Mouse (Mus musculus): ENCODE results near the gene Mrgprd. TPM values are rescaled to one million over a fixed set of nuclear protein-coding genes. Genes with fewer than 3 reads are reported as not detected.

Gene Mrgprd
- polyA plus RNA-seq, 1 experiment from 2014 or later: not detected

DNA sequence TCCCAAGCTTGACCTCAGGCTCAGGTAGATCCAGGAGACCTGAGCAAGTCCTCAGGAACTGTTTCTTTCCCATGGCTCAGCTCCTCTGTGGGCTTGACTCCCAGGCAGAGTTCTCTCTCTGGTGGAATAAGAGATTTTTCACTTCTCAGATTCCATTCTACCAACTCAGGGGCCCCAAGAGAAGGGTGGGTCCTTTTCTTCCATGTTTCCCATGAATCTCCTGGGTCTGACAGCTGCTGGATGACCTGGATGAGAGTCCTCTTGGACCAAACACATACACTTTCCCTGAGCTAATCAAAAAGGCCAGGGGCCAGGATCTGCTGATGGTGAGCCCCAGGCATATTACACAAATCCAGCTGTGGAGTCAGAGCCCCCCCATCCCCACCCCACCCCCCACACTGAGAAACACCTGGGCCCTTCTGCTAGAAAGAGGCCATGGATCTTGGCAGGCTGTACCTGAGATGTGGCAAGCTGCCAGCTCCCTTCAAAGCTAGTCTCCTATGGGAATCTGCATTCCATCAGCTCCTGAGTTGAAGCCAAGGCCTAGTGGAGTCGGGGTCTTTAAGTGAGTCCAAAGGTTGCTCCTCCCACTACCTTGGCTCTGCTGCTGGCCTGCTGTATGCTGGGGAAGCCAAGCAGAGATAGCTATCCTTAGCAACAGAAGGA lies 17.9 kb downstream of the Mrgprd start:
- peak; percentile 62 for ATAC-seq (ENCODE audit: insufficient read depth, low FRiP score)
- 24% methylated on average over 1 of the region's 1 CpGs for WGBS
- no peak overlapping the region for H3K9ac ChIP-seq (ENCODE audit: low read length)

DNA sequence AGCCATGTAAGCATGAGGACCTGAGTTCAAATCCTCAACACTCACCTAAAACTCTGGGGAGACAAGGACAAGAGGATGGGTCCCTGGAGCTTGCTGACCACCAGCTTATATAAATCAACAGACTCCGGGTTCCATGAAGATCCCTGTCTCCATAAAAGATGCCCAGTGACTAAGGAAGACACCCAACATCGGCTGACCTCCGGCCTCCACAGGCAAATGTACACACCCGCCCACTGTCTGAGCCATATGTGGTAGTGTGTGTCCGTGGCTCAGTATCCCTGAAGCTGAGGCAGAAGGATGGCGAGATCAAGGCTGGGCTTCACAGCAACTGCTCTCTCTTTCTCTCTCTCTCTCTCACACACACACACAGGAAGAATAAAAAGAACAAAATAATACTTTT lies 19.3 kb downstream of the Mrgprd start:
- 84% methylated on average over 6 of the region's 6 CpGs for WGBS
- no peak for ATAC-seq (ENCODE audit: insufficient read depth, low FRiP score)

More for the DNA sequence above, 17.9 kb downstream of the Mrgprd start:
- Histone ChIP-seq H3K4me1 (ENCODE audit: control insufficient read depth, insufficient read depth, low read length) (peaks cover 3% of the 10 kb centered on the region; the same call in 1 of the 2 replicates), H3K9me3 (replicated peaks; ENCODE audit: control insufficient read depth, low read length) (no peaks in the 10 kb centered on the region), H3K4me3 (replicated peaks; ENCODE audit: low read length) (no peak overlapping the region), H3K27ac (ENCODE audit: low read length) (0 out of 2 replicates have a peak overlapping the region, but pooled peaks have one; percentile 11), H3K4me2 (ENCODE audit: low read depth, low read length) (no peak overlapping the region), H3K36me3 (ENCODE audit: control insufficient read depth, insufficient read depth, low read length) (no peaks in the 10 kb centered on the region), H3K27me3 (ENCODE audit: control insufficient read depth, insufficient read depth, low read length) (no peaks in the 10 kb centered on the region)

DNA sequence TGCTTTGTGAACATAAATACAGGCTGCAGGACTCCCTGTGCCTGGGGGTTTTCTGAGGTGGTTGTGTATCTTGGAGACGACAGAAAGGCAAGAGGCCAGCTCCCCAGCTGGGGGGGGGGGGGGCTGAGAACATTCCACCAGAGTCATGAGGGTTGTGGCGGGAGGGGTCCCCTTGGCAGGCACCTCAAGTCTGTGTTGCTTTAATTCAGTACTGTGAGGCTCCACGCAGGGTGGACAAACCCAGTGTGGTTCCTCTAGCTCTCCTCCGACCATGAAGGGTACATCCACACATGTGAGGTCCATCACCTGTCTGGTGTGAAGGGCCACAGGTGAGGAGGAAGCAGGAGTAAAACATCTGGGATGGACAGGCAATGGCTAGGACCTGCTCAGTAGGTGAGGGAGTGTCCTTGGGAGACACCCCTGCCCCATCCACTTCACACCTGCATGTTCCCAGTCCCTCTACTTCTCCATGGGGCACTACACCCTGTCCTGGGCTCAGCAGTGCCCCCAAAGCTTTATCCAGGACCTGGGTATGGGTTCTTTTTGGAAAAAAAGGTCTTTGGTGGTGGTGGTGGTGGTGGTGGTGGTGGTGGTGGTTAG lies 19.9 kb downstream of the Mrgprd start:
- H3K4me1 ChIP-seq (ENCODE audit: control insufficient read depth, insufficient read depth, low read length): peaks cover 3% of the 10 kb centered on the region; the same call in 1 of the 2 replicates
- no peaks in the 10 kb centered on the region for H3K9me3 ChIP-seq (replicated peaks; ENCODE audit: control insufficient read depth, low read length)
- no peak overlapping the region for H3K4me3 ChIP-seq (replicated peaks; ENCODE audit: low read length)
- no peak overlapping the region for H3K4me2 ChIP-seq (ENCODE audit: low read depth, low read length)
- no peaks in the 10 kb centered on the region for H3K36me3 ChIP-seq (ENCODE audit: control insufficient read depth, insufficient read depth, low read length)
- ATAC-seq (ENCODE audit: insufficient read depth, low FRiP score): peak; percentile 38; the same call in 1 of the 2 replicates
- no peak overlapping the region for H3K27ac ChIP-seq (ENCODE audit: low read length)
- H3K27me3 ChIP-seq (ENCODE audit: control insufficient read depth, insufficient read depth, low read length): no peaks in the 10 kb centered on the region
- WGBS: 57% methylated on average over 4 of the region's 4 CpGs
- H3K9ac ChIP-seq (ENCODE audit: low read length): no peak overlapping the region

More for the DNA sequence above, 19.3 kb downstream of the Mrgprd start:
- no peaks in the 10 kb centered on the region for H3K9me3 ChIP-seq (replicated peaks; ENCODE audit: control insufficient read depth, low read length)
- H3K27ac ChIP-seq (ENCODE audit: low read length): no peak overlapping the region
- H3K4me1 ChIP-seq (ENCODE audit: control insufficient read depth, insufficient read depth, low read length): peaks cover 3% of the 10 kb centered on the region; the same call in 1 of the 2 replicates
- H3K36me3 ChIP-seq (ENCODE audit: control insufficient read depth, insufficient read depth, low read length): no peaks in the 10 kb centered on the region
- no peaks in the 10 kb centered on the region for H3K27me3 ChIP-seq (ENCODE audit: control insufficient read depth, insufficient read depth, low read length)
- H3K4me3 ChIP-seq (replicated peaks; ENCODE audit: low read length): no peak overlapping the region
- no peak overlapping the region for H3K9ac ChIP-seq (ENCODE audit: low read length)
- no peak overlapping the region for H3K4me2 ChIP-seq (ENCODE audit: low read depth, low read length)

DNA sequence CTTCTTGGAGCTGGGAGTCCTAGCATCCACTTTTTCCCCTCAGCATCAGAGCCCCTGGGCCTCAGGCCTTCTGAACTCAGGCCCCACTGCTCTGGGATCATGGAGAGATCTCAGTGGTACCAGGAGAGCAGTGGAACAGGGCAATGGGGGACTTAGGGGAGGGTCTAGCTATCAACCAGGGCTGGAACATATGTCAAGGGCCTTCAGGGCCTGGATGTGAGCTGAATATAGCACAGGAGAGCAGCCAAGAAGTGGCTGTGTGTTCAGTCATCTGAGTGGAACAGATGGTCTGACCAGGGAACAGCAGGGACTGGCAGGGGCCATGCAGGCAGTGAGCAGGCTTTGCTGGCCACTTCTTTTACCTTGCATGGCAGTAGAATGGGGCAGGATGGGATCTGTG lies 20.6 kb downstream of the Mrgprd start:
- H3K9me3 ChIP-seq (replicated peaks; ENCODE audit: control insufficient read depth, low read length): no peaks in the 10 kb centered on the region
- no peak overlapping the region for H3K4me2 ChIP-seq (ENCODE audit: low read depth, low read length)
- H3K27me3 ChIP-seq (ENCODE audit: control insufficient read depth, insufficient read depth, low read length): no peaks in the 10 kb centered on the region
- no peak overlapping the region for H3K9ac ChIP-seq (ENCODE audit: low read length)
- peaks cover 3% of the 10 kb centered on the region; the same call in 1 of the 2 replicates for H3K4me1 ChIP-seq (ENCODE audit: control insufficient read depth, insufficient read depth, low read length)
- ATAC-seq (ENCODE audit: insufficient read depth, low FRiP score): no peak
- no peak overlapping the region for H3K4me3 ChIP-seq (replicated peaks; ENCODE audit: low read length)
- H3K27ac ChIP-seq (ENCODE audit: low read length): no peak overlapping the region
- no peaks in the 10 kb centered on the region for H3K36me3 ChIP-seq (ENCODE audit: control insufficient read depth, insufficient read depth, low read length)

DNA sequence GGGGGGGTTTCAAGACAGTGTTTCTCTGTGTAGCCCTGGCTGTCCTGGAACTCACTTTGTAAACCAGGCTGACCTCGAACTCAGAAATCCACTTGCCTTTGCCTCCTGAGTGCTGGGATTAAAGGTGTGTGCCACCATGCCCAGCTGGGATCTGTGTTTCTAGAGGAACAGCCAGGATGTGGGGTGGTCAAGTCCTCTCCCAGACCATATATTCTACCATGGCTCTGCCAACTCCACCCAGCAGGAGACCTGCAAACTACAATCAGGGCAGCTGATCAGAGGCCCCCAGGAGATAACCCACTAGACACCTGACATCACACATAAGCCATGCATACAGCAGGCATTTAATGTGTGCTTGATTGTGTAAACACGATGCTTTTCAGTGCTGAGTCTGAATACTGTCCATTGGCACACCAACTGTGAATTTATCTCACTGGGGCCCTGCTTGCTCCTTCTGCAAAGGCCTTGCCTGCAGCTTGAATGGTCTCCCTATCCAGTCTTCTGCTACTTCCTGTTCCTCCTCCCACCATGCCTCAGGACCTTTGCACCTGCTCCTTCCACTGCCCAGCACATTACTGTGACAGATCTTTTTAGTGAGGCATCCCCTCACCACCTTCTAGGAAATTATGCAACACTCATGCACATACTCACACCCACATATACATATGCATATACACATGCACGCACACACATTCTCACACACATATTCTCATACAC lies 21.1 kb downstream of the Mrgprd start:
- H3K4me2 ChIP-seq (ENCODE audit: low read depth, low read length): no peak overlapping the region
- H3K4me1 ChIP-seq (ENCODE audit: control insufficient read depth, insufficient read depth, low read length): peaks cover 3% of the 10 kb centered on the region; the same call in 1 of the 2 replicates
- WGBS: 87% methylated on average over 3 of the region's 3 CpGs
- H3K36me3 ChIP-seq (ENCODE audit: control insufficient read depth, insufficient read depth, low read length): no peaks in the 10 kb centered on the region
- no peaks in the 10 kb centered on the region for H3K27me3 ChIP-seq (ENCODE audit: control insufficient read depth, insufficient read depth, low read length)
- no peak for ATAC-seq (ENCODE audit: insufficient read depth, low FRiP score)
- no peaks in the 10 kb centered on the region for H3K9me3 ChIP-seq (replicated peaks; ENCODE audit: control insufficient read depth, low read length)
- no peak overlapping the region for H3K27ac ChIP-seq (ENCODE audit: low read length)
- no peak overlapping the region for H3K9ac ChIP-seq (ENCODE audit: low read length)
- H3K4me3 ChIP-seq (replicated peaks; ENCODE audit: low read length): no peak overlapping the region

- no peaks in the 10 kb centered on the region for H3K27me3 ChIP-seq (ENCODE audit: control insufficient read depth, insufficient read depth, low read length)
- H3K4me1 ChIP-seq (ENCODE audit: control insufficient read depth, insufficient read depth, low read length): peaks cover 3% of the 10 kb centered on the region; the same call in 1 of the 2 replicates
- no peak overlapping the region for H3K4me3 ChIP-seq (replicated peaks; ENCODE audit: low read length)
- H3K27ac ChIP-seq (ENCODE audit: low read length): no peak overlapping the region
- no peak for ATAC-seq (ENCODE audit: insufficient read depth, low FRiP score)
- no peaks in the 10 kb centered on the region for H3K36me3 ChIP-seq (ENCODE audit: control insufficient read depth, insufficient read depth, low read length)
- no peaks in the 10 kb centered on the region for H3K9me3 ChIP-seq (replicated peaks; ENCODE audit: control insufficient read depth, low read length)
- H3K4me2 ChIP-seq (ENCODE audit: low read depth, low read length): no peak overlapping the region
- WGBS: 57% methylated on average over 2 of the region's 2 CpGs
- H3K9ac ChIP-seq (ENCODE audit: low read length): no peak overlapping the region
Measured at GRCm38 (mm10) chr7:145337889-145338288, 23.3 kb downstream of the Mrgprd start.

- no peak overlapping the region for H3K4me2 ChIP-seq (ENCODE audit: low read depth, low read length)
- no peak for ATAC-seq (ENCODE audit: insufficient read depth, low FRiP score)
- no peaks in the 10 kb centered on the region for H3K9me3 ChIP-seq (replicated peaks; ENCODE audit: control insufficient read depth, low read length)
- no peaks in the 10 kb centered on the region for H3K27me3 ChIP-seq (ENCODE audit: control insufficient read depth, insufficient read depth, low read length)
- no peaks in the 10 kb centered on the region for H3K4me1 ChIP-seq (ENCODE audit: control insufficient read depth, insufficient read depth, low read length)
- H3K9ac ChIP-seq (ENCODE audit: low read length): no peak overlapping the region
- H3K4me3 ChIP-seq (replicated peaks; ENCODE audit: low read length): no peak overlapping the region
- no peak overlapping the region for H3K27ac ChIP-seq (ENCODE audit: low read length)
- H3K36me3 ChIP-seq (ENCODE audit: control insufficient read depth, insufficient read depth, low read length): no peaks in the 10 kb centered on the region
- 85% methylated on average over 5 of the region's 5 CpGs for WGBS
Measured at GRCm38 (mm10) chr7:145340248-145340904, 25.7 kb downstream of the Mrgprd start.

Data from stomach, embryonic 16.5 days (tissue).